Mouse (Mus musculus) forebrain, embryonic 13.5 days (tissue): Measurements from ENCODE around the gene Erlin1. TPM values are rescaled to one million over a fixed set of nuclear protein-coding genes. Genes with fewer than 3 reads are reported as not detected.

Experiments
- ATAC-seq: fragments of 200-750 bp; cut with Nextera tagmentation; 2 replicates; pipeline ENCODE4 v1.8.0; 2017
- H3K27ac ChIP-seq: fragments of 300-500 bp; sonication (generic); 2 replicates; pipeline ENCODE4 v1.5.1; 2015; ENCODE audit warnings: inconsistent platforms, mild to moderate bottlenecking, moderate library complexity
- H3K27me3 ChIP-seq: fragments of 300-500 bp; sonication (generic); 2 replicates; pipeline ENCODE4 v1.6.1; 2015; ENCODE audit warnings: mild to moderate bottlenecking, inconsistent platforms
- H3K36me3 ChIP-seq: fragments of 300-500 bp; sonication (generic); 2 replicates; pipeline ENCODE4 v1.6.1; 2015; ENCODE audit warnings: mild to moderate bottlenecking, inconsistent platforms; ENCODE audit not compliant: poor library complexity, severe bottlenecking
- H3K4me1 ChIP-seq: fragments of 300-500 bp; sonication (generic); 2 replicates; pipeline ENCODE4 v1.6.1; 2015; ENCODE audit warnings: inconsistent platforms
- H3K4me2 ChIP-seq: fragments of 300-500 bp; sonication (generic); 2 replicates; pipeline ENCODE4 v1.6.1; 2015; ENCODE audit warnings: inconsistent platforms, mild to moderate bottlenecking, moderate library complexity
- H3K4me3 ChIP-seq: fragments of 300-500 bp; sonication (generic); 2 replicates; pipeline ENCODE4 v1.5.1; 2015; ENCODE audit warnings: mild to moderate bottlenecking, inconsistent platforms
- H3K9ac ChIP-seq: fragments of 300-500 bp; sonication (generic); 2 replicates; pipeline ENCODE4 v1.6.1; 2015; ENCODE audit warnings: mild to moderate bottlenecking, inconsistent platforms
- H3K9me3 ChIP-seq: fragments of 300-500 bp; sonication (generic); replicated peaks from 2 replicates; pipeline ENCODE4 v1.6.1; 2016; ENCODE audit warnings: inconsistent platforms
- WGBS: fragments of 180-500 bp; shearing (Covaris S2); methylation state at CpG from one replicate; pipeline ENCODE4 v1.1.7; 2015; 5-methylcytosine and 5-hydroxymethylcytosine counted together
- polyA plus RNA-seq: library from polyadenylated mRNA; unstranded; fragments of >200 nt; fragmentation: Nextera tagmentation; extraction: Ambion mirVana; gene quantifications from 2 replicates; pipeline ENCODE4 v1.2.1, GENCODE M21; 2015

Gene Erlin1
- polyA plus RNA-seq, 1 experiment from 2014 or later: 17.8 TPM

GRCm38 (mm10) chr19:44021502-44021901 lies 48.1 kb downstream of the Erlin1 start:
- no peak for ATAC-seq
- 94% methylated on average over 4 of the region's 4 CpGs for WGBS

GRCm38 (mm10) chr19:44019739-44020138 lies 49.8 kb downstream of the Erlin1 start:
- H3K9ac ChIP-seq: no peak overlapping the region
- WGBS: 50% methylated on average over 7 of the region's 7 CpGs
- H3K9me3 ChIP-seq: no peaks in the 10 kb centered on the region
- no peak for ATAC-seq
- no peak overlapping the region for H3K4me2 ChIP-seq
- H3K36me3 ChIP-seq: no peaks in the 10 kb centered on the region
- H3K27me3 ChIP-seq: no peaks in the 10 kb centered on the region
- H3K4me1 ChIP-seq: no peaks in the 10 kb centered on the region
- no peak overlapping the region for H3K27ac ChIP-seq
- no peak overlapping the region for H3K4me3 ChIP-seq

More at GRCm38 (mm10) chr19:44021502-44021901, 48.1 kb downstream of the Erlin1 start:
- Histone ChIP-seq H3K4me3 (no peak overlapping the region), H3K36me3 (no peaks in the 10 kb centered on the region), H3K27me3 (no peaks in the 10 kb centered on the region), H3K27ac (no peak overlapping the region), H3K4me1 (no peaks in the 10 kb centered on the region), H3K9me3 (no peaks in the 10 kb centered on the region), H3K4me2 (no peak overlapping the region), H3K9ac (no peak overlapping the region)

GRCm38 (mm10) chr19:44013862-44014261 lies 55.7 kb downstream of the Erlin1 start:
- H3K27me3 ChIP-seq: no peaks in the 10 kb centered on the region
- no peak overlapping the region for H3K4me3 ChIP-seq
- 85% methylated on average over 6 of the region's 6 CpGs for WGBS
- H3K4me2 ChIP-seq: no peak overlapping the region
- no peaks in the 10 kb centered on the region for H3K4me1 ChIP-seq
- ATAC-seq: no peak
- H3K9ac ChIP-seq: no peak overlapping the region
- no peaks in the 10 kb centered on the region for H3K9me3 ChIP-seq
- H3K36me3 ChIP-seq: no peaks in the 10 kb centered on the region
- no peak overlapping the region for H3K27ac ChIP-seq

GRCm38 (mm10) chr19:44008784-44009183 lies 60.8 kb downstream of the Erlin1 start:
- Histone ChIP-seq H3K4me2 (no peak overlapping the region), H3K27ac (no peak overlapping the region), H3K4me3 (no peak overlapping the region), H3K4me1 (no peaks in the 10 kb centered on the region), H3K36me3 (no peaks in the 10 kb centered on the region), H3K9ac (no peak overlapping the region), H3K9me3 (no peaks in the 10 kb centered on the region), H3K27me3 (no peaks in the 10 kb centered on the region)
- no peak for ATAC-seq
- WGBS: 75% methylated on average over 15 of the region's 15 CpGs

GRCm38 (mm10) chr19:44007186-44007585 lies 62.4 kb downstream of the Erlin1 start:
- Histone ChIP-seq H3K9me3 (no peaks in the 10 kb centered on the region), H3K9ac (no peak overlapping the region), H3K27me3 (no peaks in the 10 kb centered on the region; the same call in 1 of the 2 replicates), H3K27ac (no peak overlapping the region), H3K36me3 (no peaks in the 10 kb centered on the region), H3K4me2 (no peak overlapping the region), H3K4me3 (no peak overlapping the region), H3K4me1 (no peaks in the 10 kb centered on the region)
- 44% methylated on average over 12 of the region's 12 CpGs for WGBS
- ATAC-seq: no peak

GRCm38 (mm10) chr19:44005025-44005424 lies 64.6 kb downstream of the Erlin1 start:
- no peak overlapping the region for H3K27ac ChIP-seq
- no peak overlapping the region for H3K9ac ChIP-seq
- no peaks in the 10 kb centered on the region; the same call in 1 of the 2 replicates for H3K27me3 ChIP-seq
- ATAC-seq: no peak
- H3K4me3 ChIP-seq: no peak overlapping the region
- WGBS: 75% methylated on average over 4 of the region's 4 CpGs
- no peaks in the 10 kb centered on the region for H3K9me3 ChIP-seq
- no peaks in the 10 kb centered on the region for H3K4me1 ChIP-seq
- no peak overlapping the region for H3K4me2 ChIP-seq
- H3K36me3 ChIP-seq: no peaks in the 10 kb centered on the region

- 91% methylated on average over 2 of the region's 2 CpGs for WGBS
- no peak overlapping the region for H3K4me3 ChIP-seq
- H3K4me1 ChIP-seq: no peaks in the 10 kb centered on the region
- ATAC-seq: no peak
- no peak overlapping the region for H3K9ac ChIP-seq
- H3K9me3 ChIP-seq: no peaks in the 10 kb centered on the region
- no peak overlapping the region for H3K27ac ChIP-seq
- H3K27me3 ChIP-seq: no peaks in the 10 kb centered on the region; the same call in 1 of the 2 replicates
- no peak overlapping the region for H3K4me2 ChIP-seq
- no peaks in the 10 kb centered on the region for H3K36me3 ChIP-seq
These were observed 65.3 kb downstream of the Erlin1 start for GRCm38 (mm10) chr19:44004261-44004660.

GRCm38 (mm10) chr19:44000720-44001119 lies 68.9 kb downstream of the Erlin1 start:
- ATAC-seq: no peak

GRCm38 (mm10) chr19:44000061-44000460 lies 69.5 kb downstream of the Erlin1 start:
- no peak overlapping the region for H3K4me3 ChIP-seq
- H3K9me3 ChIP-seq: no peaks in the 10 kb centered on the region
- H3K27ac ChIP-seq: no peak overlapping the region
- ATAC-seq: no peak
- 87% methylated on average over 1 of the region's 1 CpGs for WGBS
- H3K9ac ChIP-seq: no peak overlapping the region
- no peaks in the 10 kb centered on the region for H3K4me1 ChIP-seq
- no peaks in the 10 kb centered on the region for H3K36me3 ChIP-seq
- no peaks in the 10 kb centered on the region; the same call in 1 of the 2 replicates for H3K27me3 ChIP-seq
- H3K4me2 ChIP-seq: no peak overlapping the region

More at GRCm38 (mm10) chr19:44000720-44001119, 68.9 kb downstream of the Erlin1 start:
- Histone ChIP-seq H3K27ac (no peak overlapping the region), H3K4me3 (no peak overlapping the region), H3K4me2 (no peak overlapping the region), H3K9me3 (no peaks in the 10 kb centered on the region), H3K4me1 (no peaks in the 10 kb centered on the region), H3K36me3 (no peaks in the 10 kb centered on the region), H3K9ac (no peak overlapping the region), H3K27me3 (no peaks in the 10 kb centered on the region; the same call in 1 of the 2 replicates)
- 71% methylated on average over 5 of the region's 5 CpGs for WGBS

- Histone ChIP-seq H3K4me2 (no peak overlapping the region), H3K4me3 (no peak overlapping the region), H3K4me1 (no peaks in the 10 kb centered on the region), H3K27ac (no peak overlapping the region), H3K27me3 (no peaks in the 10 kb centered on the region; the same call in 1 of the 2 replicates), H3K9ac (no peak overlapping the region), H3K9me3 (no peaks in the 10 kb centered on the region), H3K36me3 (no peaks in the 10 kb centered on the region)
- ATAC-seq: no peak
- 85% methylated on average over 11 of the region's 11 CpGs for WGBS
These were observed 70.6 kb downstream of the Erlin1 start for GRCm38 (mm10) chr19:43998802-43999527.

GRCm38 (mm10) chr19:43998101-43998500 lies 71.5 kb downstream of the Erlin1 start:
- H3K4me2 ChIP-seq: no peak overlapping the region
- WGBS: 91% methylated on average over 10 of the region's 10 CpGs
- H3K27ac ChIP-seq: no peak overlapping the region
- no peak overlapping the region for H3K4me3 ChIP-seq
- no peak overlapping the region for H3K9ac ChIP-seq
- no peak for ATAC-seq
- H3K4me1 ChIP-seq: no peaks in the 10 kb centered on the region
- no peaks in the 10 kb centered on the region for H3K9me3 ChIP-seq
- H3K27me3 ChIP-seq: no peaks in the 10 kb centered on the region; the same call in 1 of the 2 replicates
- no peaks in the 10 kb centered on the region for H3K36me3 ChIP-seq

- no peaks in the 10 kb centered on the region for H3K9me3 ChIP-seq
- 80% methylated on average over 7 of the region's 7 CpGs for WGBS
- no peaks in the 10 kb centered on the region for H3K27me3 ChIP-seq
- H3K36me3 ChIP-seq: no peaks in the 10 kb centered on the region
- no peak overlapping the region for H3K9ac ChIP-seq
- H3K4me3 ChIP-seq: no peak overlapping the region
- ATAC-seq: no peak
- no peaks in the 10 kb centered on the region for H3K4me1 ChIP-seq
- no peak overlapping the region for H3K27ac ChIP-seq
- no peak overlapping the region for H3K4me2 ChIP-seq
These were observed 74.2 kb downstream of the Erlin1 start for GRCm38 (mm10) chr19:43995427-43995826.

- Histone ChIP-seq H3K27ac (no peak overlapping the region), H3K9ac (no peak overlapping the region), H3K4me1 (no peaks in the 10 kb centered on the region), H3K36me3 (no peaks in the 10 kb centered on the region), H3K27me3 (no peaks in the 10 kb centered on the region), H3K9me3 (no peaks in the 10 kb centered on the region), H3K4me3 (no peak overlapping the region), H3K4me2 (no peak overlapping the region)
- ATAC-seq: no peak
- WGBS: 80% methylated on average over 4 of the region's 4 CpGs
These were observed 77.1 kb downstream of the Erlin1 start for GRCm38 (mm10) chr19:43992464-43992863.
